Comparison of ENCODE assay signal across 10 mouse cellular contexts in the genomic region with DNA sequence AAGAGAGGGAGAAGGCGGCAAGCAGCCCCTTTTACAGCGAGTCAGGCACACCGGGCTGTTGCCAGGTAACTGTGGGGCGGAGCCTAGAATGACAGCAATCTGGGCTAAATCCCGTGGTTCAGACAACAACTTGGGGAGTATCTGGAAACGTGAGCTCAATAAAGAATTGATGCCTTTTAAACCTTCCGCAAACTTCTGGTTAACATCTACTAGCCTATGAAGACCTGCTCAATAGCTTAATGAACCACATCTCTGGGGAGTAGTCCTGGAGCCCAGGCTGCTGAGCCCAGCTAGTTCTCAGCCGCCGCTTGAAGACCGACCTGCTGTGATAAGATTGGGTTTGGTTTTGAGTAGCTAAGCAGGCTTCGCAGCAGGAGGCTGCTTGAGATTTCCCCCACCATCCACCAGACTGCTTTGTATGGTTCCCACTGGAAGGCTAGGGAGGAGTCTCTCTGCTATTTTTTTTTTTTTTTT.
DNase-seq lines count a peak whose midpoint lies in the region; ATAC-seq and TF ChIP-seq lines count a peak whose summit lies in the region.
"Had no signal": no experiment of that assay in that cellular context is flagged by ENCODE, and none has a peak within 500 bp of the region (broad histone marks: within the 10 kb centered on the region; RNA-seq: fewer than 3 reads in every experiment).

No protein-coding gene starts in this region.

- no peak for DNase-seq in heart, embryonic 10.5 days (ENCODE audit: low spot score)
- DNase-seq in heart, adult 18-20 months: no peak
- DNase-seq in embryonic facial prominence, embryonic 11.5 days (ENCODE audit: low spot score): peak; percentile 59
- DNase-seq in limb, embryonic 11.5 days (ENCODE audit: low spot score): no peak
- DNase-seq in gastrocnemius, postnatal 4 days (ENCODE audit: low spot score in 2 of 2): no peak
- DNase-seq in urinary bladder, adult 18-20 months (ENCODE audit: low spot score in 2 of 2): no peak
- no peak for DNase-seq in c-Kit-positive CD71-positive TER-119-positive erythroid progenitor cells, embryonic 14.5 days (ENCODE audit: low spot score)
- DNase-seq: gastrocnemius, postnatal 14 days; right cerebral cortex, postnatal 4 days had no signal

- H3K4me1 ChIP-seq in heart, embryonic 10.5 days: peaks cover 87% of the 10 kb centered on the region
- H3K4me1 ChIP-seq in E14TG2a.4 (replicated peaks; ENCODE audit: low read depth, low read length): peaks cover 65% of the 10 kb centered on the region
- H3K4me1 ChIP-seq in embryonic facial prominence, embryonic 11.5 days (ENCODE audit: control insufficient read depth, insufficient read depth, low read length): no peaks in the 10 kb centered on the region; the same call in 1 of the 2 replicates
- peaks cover 10% of the 10 kb centered on the region; the same call in 1 of the 2 replicates for H3K4me1 ChIP-seq in limb, embryonic 11.5 days (ENCODE audit: control insufficient read depth, insufficient read depth, low read length)

- peak overlapping the region; percentile 41 for H3K4me3 ChIP-seq in heart, embryonic 10.5 days
- H3K4me3 ChIP-seq in E14TG2a.4 (replicated peaks; ENCODE audit: low read length): peak overlapping the region; percentile 48
- no peak overlapping the region for H3K4me3 ChIP-seq in embryonic facial prominence, embryonic 11.5 days (ENCODE audit: low read depth, low read length)
- H3K4me3 ChIP-seq in limb, embryonic 11.5 days (ENCODE audit: low read depth, low read length): no peak overlapping the region

- no peak overlapping the region for H3K9ac ChIP-seq in embryonic facial prominence, embryonic 11.5 days (replicated peaks; ENCODE audit: low read length)
- no peak overlapping the region for H3K9ac ChIP-seq in limb, embryonic 11.5 days (ENCODE audit: low read length)

- WGBS in heart, embryonic 10.5 days: 1% methylated on average over 11 of the region's 11 CpGs
- WGBS in embryonic facial prominence, embryonic 11.5 days: 5% methylated on average over 11 of the region's 11 CpGs
- WGBS in limb, embryonic 11.5 days: 5% methylated on average over 11 of the region's 11 CpGs

- H3K36me3 ChIP-seq in heart, embryonic 10.5 days: no peaks in the 10 kb centered on the region
- no peaks in the 10 kb centered on the region for H3K36me3 ChIP-seq in E14TG2a.4 (ENCODE audit: insufficient read depth, low read length)
- H3K36me3 ChIP-seq in embryonic facial prominence, embryonic 11.5 days (replicated peaks; ENCODE audit: control insufficient read depth, insufficient read depth, low read depth, low read length): no peaks in the 10 kb centered on the region
- no peaks in the 10 kb centered on the region for H3K36me3 ChIP-seq in limb, embryonic 11.5 days (ENCODE audit: control insufficient read depth, insufficient read depth, low read length)

- no peak for ATAC-seq in embryonic facial prominence, embryonic 11.5 days (replicated peaks; ENCODE audit: insufficient number of reproducible peaks, low FRiP score, low TSS enrichment, low read depth)
- 0 out of 2 replicates have a peak, but pooled peaks have one; percentile 6 for ATAC-seq in limb, embryonic 11.5 days (ENCODE audit: insufficient number of reproducible peaks, low FRiP score, low TSS enrichment, low read depth)

- H3K9me3 ChIP-seq in heart, embryonic 10.5 days: no peaks in the 10 kb centered on the region
- no peaks in the 10 kb centered on the region for H3K9me3 ChIP-seq in E14TG2a.4 (ENCODE audit: low read length)
- no peaks in the 10 kb centered on the region for H3K9me3 ChIP-seq in embryonic facial prominence, embryonic 11.5 days (replicated peaks; ENCODE audit: control insufficient read depth, low read length)
- no peaks in the 10 kb centered on the region for H3K9me3 ChIP-seq in limb, embryonic 11.5 days (ENCODE audit: control insufficient read depth, low read length)

- H3K27me3 ChIP-seq in heart, embryonic 10.5 days (ENCODE audit: insufficient read depth, poor library complexity, severe bottlenecking): no peaks in the 10 kb centered on the region; the same call in 1 of the 2 replicates
- no peaks in the 10 kb centered on the region for H3K27me3 ChIP-seq in E14TG2a.4 (ENCODE audit: insufficient read depth, low read length)
- H3K27me3 ChIP-seq in embryonic facial prominence, embryonic 11.5 days (ENCODE audit: control insufficient read depth, insufficient read depth, low read length): no peaks in the 10 kb centered on the region
- 0 out of 2 replicates have a peak, but pooled peaks cover 3% of the 10 kb centered on the region for H3K27me3 ChIP-seq in limb, embryonic 11.5 days (ENCODE audit: control insufficient read depth, insufficient read depth, low read length)

- H3K4me2 ChIP-seq in embryonic facial prominence, embryonic 11.5 days (ENCODE audit: low read depth, low read length): no peak overlapping the region; the same call in 1 of the 2 replicates
- H3K4me2 ChIP-seq in limb, embryonic 11.5 days (ENCODE audit: low read depth, severe bottlenecking): peak overlapping the region; percentile 24; the same call in 1 of the 2 replicates

- TF ChIP-seq CTCF in E14TG2a.4 (conservative IDR thresholded peaks at IDR 0.05; ENCODE audit: low read length): no peak

- peak overlapping the region; percentile 84; the same call in 1 of the 2 replicates for H3K27ac ChIP-seq in heart, embryonic 10.5 days
- no peak overlapping the region for H3K27ac ChIP-seq in embryonic facial prominence, embryonic 11.5 days (replicated peaks; ENCODE audit: low read depth, low read length)
- no peak overlapping the region for H3K27ac ChIP-seq in limb, embryonic 11.5 days (replicated peaks; ENCODE audit: low read depth, low read length)

Comparison
In these comparisons a context has a peak if more than half of its experiments do, and no peak if none do; other contexts are left out.
1. H3K4me3 ChIP-seq: peak in heart, embryonic 10.5 days (single experiment) and E14TG2a.4 (single experiment); none in embryonic facial prominence, embryonic 11.5 days (single experiment) and limb, embryonic 11.5 days (single experiment).